Mouse (Mus musculus): ENCODE results near the gene Gfap. TPM values are rescaled to one million over a fixed set of nuclear protein-coding genes. Genes with fewer than 3 reads are reported as not detected.

Gfap gene
- polyA plus RNA-seq, 2 experiments = 9.3 to 12.6 TPM

GRCm38 (mm10) chr11:102851883-102852282 is 48.8 kb downstream of the Gfap start:
- Histone ChIP-seq H3K36me3 (replicated peaks; ENCODE audit: control insufficient read depth, insufficient read depth, low read depth) (peaks cover 66% of the 10 kb centered on the region), H3K27me3 (ENCODE audit: control insufficient read depth, insufficient read depth, low read length) (no peaks in the 10 kb centered on the region), H3K4me1 (replicated peaks; ENCODE audit: control insufficient read depth in 2 of 2, insufficient read depth in 2 of 2, low read length in 1 of 2) (no peaks in the 10 kb centered on the region), H3K9me3 (ENCODE audit: control insufficient read depth, low read length) (no peaks in the 10 kb centered on the region), H3K4me3 (ENCODE audit: insufficient read depth in 1 of 2, low read depth in 2 of 2, low read length in 2 of 2) (no peak overlapping the region), H3K4me2 (ENCODE audit: low read depth) (no peak overlapping the region), H3K27ac (no peak overlapping the region), H3K9ac (replicated peaks) (no peak overlapping the region)
- DNase-seq (ENCODE audit: low read depth in 3 of 3, low spot score in 3 of 3) (peak in 1 of 3 experiments; percentile 4), ATAC-seq (ENCODE audit: insufficient read depth) (no peak)
- 63% methylated on average over 5 of the region's 5 CpGs for WGBS (ENCODE audit: insufficient replicate concordance)
- TF ChIP-seq EP300 (IDR thresholded peaks at IDR 0.05; ENCODE audit: low read depth) = no peak
- TF ChIP-seq CTCF (IDR thresholded peaks at IDR 0.05; ENCODE audit: low read depth) = peak; percentile 71

GRCm38 (mm10) chr11:102845926-102846325 is 54.8 kb downstream of the Gfap start:
- Histone ChIP-seq H3K27ac (no peak overlapping the region), H3K4me2 (ENCODE audit: low read depth) (no peak overlapping the region), H3K36me3 (replicated peaks; ENCODE audit: control insufficient read depth, insufficient read depth, low read depth) (peaks cover 71% of the 10 kb centered on the region), H3K27me3 (ENCODE audit: control insufficient read depth, insufficient read depth, low read length) (no peaks in the 10 kb centered on the region), H3K9ac (replicated peaks) (no peak overlapping the region), H3K4me3 (ENCODE audit: insufficient read depth in 1 of 2, low read depth in 2 of 2, low read length in 2 of 2) (no peak overlapping the region), H3K4me1 (replicated peaks; ENCODE audit: control insufficient read depth in 2 of 2, insufficient read depth in 2 of 2, low read length in 1 of 2) (no peaks in the 10 kb centered on the region), H3K9me3 (ENCODE audit: control insufficient read depth, low read length) (no peaks in the 10 kb centered on the region)
- 86% methylated on average over 10 of the region's 10 CpGs for WGBS (ENCODE audit: insufficient replicate concordance)
- DNase-seq (ENCODE audit: low read depth in 3 of 3, low spot score in 3 of 3) (no peak), ATAC-seq (ENCODE audit: insufficient read depth) (no peak)
- no peak for TF ChIP-seq EP300 (IDR thresholded peaks at IDR 0.05; ENCODE audit: low read depth)
- TF ChIP-seq CTCF (IDR thresholded peaks at IDR 0.05; ENCODE audit: low read depth) = no peak

GRCm38 (mm10) chr11:102838616-102839150 is 62.0 kb downstream of the Gfap start:
- no peaks in the 10 kb centered on the region for H3K9me3 ChIP-seq (ENCODE audit: control insufficient read depth, low read length)
- TF ChIP-seq EP300 (IDR thresholded peaks at IDR 0.05; ENCODE audit: low read depth) = no peak
- no peak for TF ChIP-seq CTCF (IDR thresholded peaks at IDR 0.05; ENCODE audit: low read depth)
- no peak overlapping the region for H3K4me2 ChIP-seq (ENCODE audit: low read depth)
- DNase-seq (ENCODE audit: low read depth in 3 of 3, low spot score in 3 of 3) (no peak), ATAC-seq (ENCODE audit: insufficient read depth) (no peak)
- no peak overlapping the region for H3K9ac ChIP-seq (replicated peaks)
- H3K4me3 ChIP-seq (ENCODE audit: insufficient read depth in 1 of 2, low read depth in 2 of 2, low read length in 2 of 2) = no peak overlapping the region
- peaks cover 35% of the 10 kb centered on the region for H3K36me3 ChIP-seq (replicated peaks; ENCODE audit: control insufficient read depth, insufficient read depth, low read depth)
- 86% methylated on average over 9 of the region's 9 CpGs for WGBS (ENCODE audit: insufficient replicate concordance)
- H3K27me3 ChIP-seq (ENCODE audit: control insufficient read depth, insufficient read depth, low read length) = no peaks in the 10 kb centered on the region
- no peaks in the 10 kb centered on the region for H3K4me1 ChIP-seq (replicated peaks; ENCODE audit: control insufficient read depth in 2 of 2, insufficient read depth in 2 of 2, low read length in 1 of 2)
- no peak overlapping the region for H3K27ac ChIP-seq

- Histone ChIP-seq H3K27ac (no peak overlapping the region), H3K9me3 (ENCODE audit: control insufficient read depth, low read length) (no peaks in the 10 kb centered on the region), H3K27me3 (ENCODE audit: control insufficient read depth, insufficient read depth, low read length) (no peaks in the 10 kb centered on the region), H3K4me2 (ENCODE audit: low read depth) (no peak overlapping the region), H3K4me3 (ENCODE audit: insufficient read depth in 1 of 2, low read depth in 2 of 2, low read length in 2 of 2) (no peak overlapping the region), H3K36me3 (replicated peaks; ENCODE audit: control insufficient read depth, insufficient read depth, low read depth) (peaks cover 31% of the 10 kb centered on the region), H3K4me1 (replicated peaks; ENCODE audit: control insufficient read depth in 2 of 2, insufficient read depth in 2 of 2, low read length in 1 of 2) (no peaks in the 10 kb centered on the region), H3K9ac (replicated peaks) (no peak overlapping the region)
- ATAC-seq (ENCODE audit: insufficient read depth) = no peak
- no peak for TF ChIP-seq EP300 (IDR thresholded peaks at IDR 0.05; ENCODE audit: low read depth)
- no peak for TF ChIP-seq CTCF (IDR thresholded peaks at IDR 0.05; ENCODE audit: low read depth)
- DNase-seq (ENCODE audit: low read depth in 3 of 3, low spot score in 3 of 3) = no peak
- WGBS (ENCODE audit: insufficient replicate concordance) = 81% methylated on average over 2 of the region's 2 CpGs
Observed at GRCm38 (mm10) chr11:102838126-102838525, 62.6 kb downstream of the Gfap start.

- Histone ChIP-seq H3K4me2 (ENCODE audit: low read depth) (no peak overlapping the region), H3K9ac (replicated peaks) (no peak overlapping the region), H3K36me3 (replicated peaks; ENCODE audit: control insufficient read depth, insufficient read depth, low read depth) (peaks cover 27% of the 10 kb centered on the region), H3K9me3 (ENCODE audit: control insufficient read depth, low read length) (no peaks in the 10 kb centered on the region), H3K27me3 (ENCODE audit: control insufficient read depth, insufficient read depth, low read length) (no peaks in the 10 kb centered on the region), H3K4me3 (ENCODE audit: insufficient read depth in 1 of 2, low read depth in 2 of 2, low read length in 2 of 2) (no peak overlapping the region), H3K4me1 (replicated peaks; ENCODE audit: control insufficient read depth in 2 of 2, insufficient read depth in 2 of 2, low read length in 1 of 2) (no peaks in the 10 kb centered on the region), H3K27ac (no peak overlapping the region)
- no peak for DNase-seq (ENCODE audit: low read depth in 3 of 3, low spot score in 3 of 3)
- no peak for TF ChIP-seq EP300 (IDR thresholded peaks at IDR 0.05; ENCODE audit: low read depth)
- TF ChIP-seq CTCF (IDR thresholded peaks at IDR 0.05; ENCODE audit: low read depth) = no peak
- 79% methylated on average over 1 of the region's 1 CpGs for WGBS (ENCODE audit: insufficient replicate concordance)
- ATAC-seq (ENCODE audit: insufficient read depth) = no peak
Observed at GRCm38 (mm10) chr11:102837385-102837784, 63.3 kb downstream of the Gfap start.

Other genes with a start within 250 kb of the Gfap start
- gene Meioc, start 237.2 kb downstream of the Gfap start, polyA plus RNA-seq (2012; rRNA removed) = 0.01 and 0.02 TPM in 2 replicates
- 0.11 TPM in 1 of 2 replicates, not detected in the other for gene Meioc, start 237.2 kb downstream of the Gfap start, polyA plus RNA-seq (2014; fragmentation: Nextera tagmentation; extraction: Ambion mirVana)
- gene Ccdc43, start 203.1 kb downstream of the Gfap start, polyA plus RNA-seq (2012; rRNA removed) = 4.0 and 7.1 TPM in 2 replicates
- gene Ccdc43, start 203.1 kb downstream of the Gfap start, polyA plus RNA-seq (2014; fragmentation: Nextera tagmentation; extraction: Ambion mirVana) = 14.1 and 14.7 TPM in 2 replicates
- 0.30 TPM in 2 replicates for gene Adam11, start 139.5 kb downstream of the Gfap start, polyA plus RNA-seq (2012; rRNA removed)
- 0.04 and 0.06 TPM in 2 replicates for gene Adam11, start 139.5 kb downstream of the Gfap start, polyA plus RNA-seq (2014; fragmentation: Nextera tagmentation; extraction: Ambion mirVana)
- 1.2 and 1.7 TPM in 2 replicates for gene Gjc1, start 81.2 kb downstream of the Gfap start, polyA plus RNA-seq (2012; rRNA removed)
- gene Gjc1, start 81.2 kb downstream of the Gfap start, polyA plus RNA-seq (2014; fragmentation: Nextera tagmentation; extraction: Ambion mirVana) = 1.1 and 1.5 TPM in 2 replicates
- not detected in 2 replicates for gene Higd1b, start 65.1 kb downstream of the Gfap start, polyA plus RNA-seq (2012; rRNA removed)
- gene Higd1b, start 65.1 kb downstream of the Gfap start, polyA plus RNA-seq (2014; fragmentation: Nextera tagmentation; extraction: Ambion mirVana) = not detected in 2 replicates
- gene Eftud2, start 19.9 kb downstream of the Gfap start, polyA plus RNA-seq (2012; rRNA removed) = 51.1 and 51.8 TPM in 2 replicates
- gene Eftud2, start 19.9 kb downstream of the Gfap start, polyA plus RNA-seq (2014; fragmentation: Nextera tagmentation; extraction: Ambion mirVana) = 88.8 and 116 TPM in 2 replicates
- 0.29 and 0.59 TPM in 2 replicates for gene Ccdc103, start 19.7 kb downstream of the Gfap start, polyA plus RNA-seq (2012; rRNA removed)
- gene Ccdc103, start 19.7 kb downstream of the Gfap start, polyA plus RNA-seq (2014; fragmentation: Nextera tagmentation; extraction: Ambion mirVana) = 0.75 and 1.1 TPM in 2 replicates
- not detected in 2 replicates for gene Fam187a, start 15.7 kb downstream of the Gfap start, polyA plus RNA-seq (2012; rRNA removed)
- gene Fam187a, start 15.7 kb downstream of the Gfap start, polyA plus RNA-seq (2014; fragmentation: Nextera tagmentation; extraction: Ambion mirVana) = 0.06 TPM in 1 of 2 replicates, not detected in the other
- 19.7 and 21.9 TPM in 2 replicates for gene Kif18b, start 24.2 kb upstream of the Gfap start, polyA plus RNA-seq (2012; rRNA removed)
- 6.3 TPM in 2 replicates for gene Kif18b, start 24.2 kb upstream of the Gfap start, polyA plus RNA-seq (2014; fragmentation: Nextera tagmentation; extraction: Ambion mirVana)
- 0.17 and 0.21 TPM in 2 replicates for gene C1ql1, start 45.8 kb upstream of the Gfap start, polyA plus RNA-seq (2012; rRNA removed)
- gene C1ql1, start 45.8 kb upstream of the Gfap start, polyA plus RNA-seq (2014; fragmentation: Nextera tagmentation; extraction: Ambion mirVana) = 0.15 TPM in 1 of 2 replicates, not detected in the other
- 18.4 and 22.3 TPM in 2 replicates for gene Nmt1, start 127.3 kb upstream of the Gfap start, polyA plus RNA-seq (2012; rRNA removed)
- gene Nmt1, start 127.3 kb upstream of the Gfap start, polyA plus RNA-seq (2014; fragmentation: Nextera tagmentation; extraction: Ambion mirVana) = 44.3 and 51.2 TPM in 2 replicates
- gene Dcakd, start 127.4 kb upstream of the Gfap start, polyA plus RNA-seq (2012; rRNA removed) = 25.1 and 27.8 TPM in 2 replicates
- gene Dcakd, start 127.4 kb upstream of the Gfap start, polyA plus RNA-seq (2014; fragmentation: Nextera tagmentation; extraction: Ambion mirVana) = 25.7 and 30.6 TPM in 2 replicates
- gene Plcd3, start 200.7 kb upstream of the Gfap start, polyA plus RNA-seq (2012; rRNA removed) = 0.31 and 0.36 TPM in 2 replicates
- 0.06 and 0.29 TPM in 2 replicates for gene Plcd3, start 200.7 kb upstream of the Gfap start, polyA plus RNA-seq (2014; fragmentation: Nextera tagmentation; extraction: Ambion mirVana)
- gene Acbd4, start 200.8 kb upstream of the Gfap start, polyA plus RNA-seq (2012; rRNA removed) = 22.2 and 27.3 TPM in 2 replicates
- 49.7 and 63.2 TPM in 2 replicates for gene Acbd4, start 200.8 kb upstream of the Gfap start, polyA plus RNA-seq (2014; fragmentation: Nextera tagmentation; extraction: Ambion mirVana)
- gene Hexim1, start 215.3 kb upstream of the Gfap start, polyA plus RNA-seq (2012; rRNA removed) = 8.4 and 11.4 TPM in 2 replicates
- 2.4 and 2.6 TPM in 2 replicates for gene Hexim1, start 215.3 kb upstream of the Gfap start, polyA plus RNA-seq (2014; fragmentation: Nextera tagmentation; extraction: Ambion mirVana)
- 2.2 and 3.5 TPM in 2 replicates for gene Hexim2, start 231.5 kb upstream of the Gfap start, polyA plus RNA-seq (2012; rRNA removed)
- gene Hexim2, start 231.5 kb upstream of the Gfap start, polyA plus RNA-seq (2014; fragmentation: Nextera tagmentation; extraction: Ambion mirVana) = 3.4 and 4.4 TPM in 2 replicates